Mouse (Mus musculus): ENCODE results near the gene Zcchc3.

DNA sequence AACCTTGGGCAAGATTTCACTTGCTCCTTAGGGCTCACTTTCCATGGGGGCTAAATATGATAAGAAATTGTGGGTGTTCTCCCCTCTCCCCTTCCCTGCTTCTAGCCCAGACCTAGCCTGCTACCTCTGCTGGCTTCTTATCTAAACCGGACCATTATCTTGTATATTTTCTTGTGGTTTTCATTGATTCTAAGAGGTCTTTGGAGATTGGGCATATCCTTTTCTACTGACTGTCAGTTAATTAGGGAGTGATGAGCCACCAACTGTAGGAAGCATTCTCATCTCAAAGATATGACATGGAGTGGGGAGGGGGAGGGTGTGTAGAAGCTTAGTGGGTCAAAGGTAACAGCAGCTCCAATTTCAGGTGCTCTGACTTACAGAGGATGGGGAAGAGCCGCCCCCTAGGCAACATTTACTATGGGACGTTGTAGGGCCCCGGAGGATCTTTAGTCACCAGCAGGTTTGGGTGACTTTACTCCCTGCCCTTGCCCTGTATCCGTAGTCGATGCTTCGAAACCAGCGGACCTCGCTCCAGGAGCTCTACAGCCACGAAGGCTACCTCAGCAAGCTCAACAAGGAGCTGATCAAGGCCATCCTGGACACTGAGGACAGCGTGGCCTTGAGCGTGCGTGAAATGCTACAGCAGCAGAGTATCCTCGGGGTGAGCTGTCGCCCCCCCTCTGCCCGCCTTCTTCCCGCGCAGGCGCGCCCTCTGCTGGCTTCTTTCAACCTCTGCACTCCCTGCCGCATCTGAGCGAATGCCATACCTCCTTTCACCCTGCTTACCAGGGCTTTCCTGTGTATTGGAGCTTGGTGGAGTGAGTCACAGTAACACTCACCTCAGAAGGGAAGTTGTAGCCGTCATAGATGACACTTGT is 22.4 kb upstream of the Zcchc3 start:
- no peak for TF ChIP-seq CEBPB (IDR thresholded peaks at IDR 0.05; ENCODE audit: low read depth)
- no peak for TF ChIP-seq MYOD1 (IDR thresholded peaks at IDR 0.05; ENCODE audit: control insufficient read depth, insufficient read length, low read depth)
- peak; percentile 94 for TF ChIP-seq CTCF (IDR thresholded peaks at IDR 0.05; ENCODE audit: control insufficient read depth, insufficient read depth, insufficient read length)
- TF ChIP-seq USF1 (IDR thresholded peaks at IDR 0.05; ENCODE audit: low read depth): no peak
- no peak for TF ChIP-seq MAX (IDR thresholded peaks at IDR 0.05)
